Mouse (Mus musculus): ENCODE data around the gene Trim14. TPM values are rescaled to one million over a fixed set of nuclear protein-coding genes. Genes with fewer than 3 reads are reported as not detected.

Trim14 gene
- polyA plus RNA-seq, 1 experiment from 2014 or later, result 1.6 TPM

DNA sequence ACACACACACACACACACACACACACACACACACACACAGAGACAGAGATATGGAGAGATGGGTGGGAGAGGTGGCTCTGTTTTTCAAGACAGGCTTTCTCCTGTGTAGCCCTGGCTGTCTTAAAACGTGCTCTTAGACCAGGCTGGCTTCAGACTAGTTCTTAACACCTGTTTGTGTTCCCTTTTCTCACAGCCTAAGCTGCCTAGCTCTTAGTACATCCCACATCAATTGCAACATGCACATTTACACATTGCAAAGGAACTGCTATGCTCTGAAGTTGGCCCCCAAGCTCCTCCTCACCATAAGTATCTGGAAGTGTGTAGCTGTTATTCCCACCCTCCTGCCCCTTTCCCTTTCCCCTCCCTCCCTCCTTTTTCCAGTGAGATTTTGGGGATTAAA lies 88.5 kb downstream of the Trim14 start:
- Histone ChIP-seq H3K4me1 (ENCODE audit: control insufficient read depth, insufficient read depth, low read length) (peaks cover 2% of the 10 kb centered on the region), H3K9ac (ENCODE audit: low read length) (no peak overlapping the region), H3K4me3 (ENCODE audit: low read depth, low read length) (no peak overlapping the region), H3K36me3 (ENCODE audit: control insufficient read depth, insufficient read depth, low read length) (no peaks in the 10 kb centered on the region), H3K4me2 (ENCODE audit: low read length) (no peak overlapping the region), H3K27ac (ENCODE audit: low read depth, low read length) (no peak overlapping the region), H3K27me3 (replicated peaks; ENCODE audit: control insufficient read depth, insufficient read depth, low read length) (no peaks in the 10 kb centered on the region), H3K9me3 (replicated peaks; ENCODE audit: control insufficient read depth, low read length) (no peaks in the 10 kb centered on the region)
- ATAC-seq, result no peak
- no peak for DNase-seq (ENCODE audit: low spot score)
- whole genome bisulfite sequencing, result 62% methylated on average over 1 of the region's 1 CpGs

- 44% methylated on average over 9 of the region's 9 CpGs for WGBS
- no peaks in the 10 kb centered on the region for H3K27me3 ChIP-seq (replicated peaks; ENCODE audit: control insufficient read depth, insufficient read depth, low read length)
- H3K36me3 ChIP-seq (ENCODE audit: control insufficient read depth, insufficient read depth, low read length), result no peaks in the 10 kb centered on the region
These were observed 90.5 kb downstream of the Trim14 start for GRCm38 (mm10) chr4:46445237-46445945.

More at GRCm38 (mm10) chr4:46445237-46445945, 90.5 kb downstream of the Trim14 start:
- H3K4me3 ChIP-seq (ENCODE audit: low read depth, low read length), result no peak overlapping the region
- no peaks in the 10 kb centered on the region for H3K9me3 ChIP-seq (replicated peaks; ENCODE audit: control insufficient read depth, low read length)
- no peak overlapping the region for H3K4me2 ChIP-seq (ENCODE audit: low read length)
- no peak overlapping the region for H3K27ac ChIP-seq (ENCODE audit: low read depth, low read length)
- H3K4me1 ChIP-seq (ENCODE audit: control insufficient read depth, insufficient read depth, low read length), result no peaks in the 10 kb centered on the region
- DNase-seq (ENCODE audit: low spot score) (no peak), ATAC-seq (no peak)
- no peak overlapping the region for H3K9ac ChIP-seq (ENCODE audit: low read length)

Other genes with a start within 250 kb of the Trim14 start
- gene Foxe1, start 192.5 kb downstream of the Trim14 start, polyA plus RNA-seq (2014; fragmentation: Nextera tagmentation; extraction: Ambion mirVana), result not detected in 2 replicates
- gene Trmo, start 146.7 kb downstream of the Trim14 start, polyA plus RNA-seq (2014; fragmentation: Nextera tagmentation; extraction: Ambion mirVana), result 13.2 and 15.0 TPM in 2 replicates
- 0.27 TPM in 1 of 2 replicates, not detected in the other for gene Hemgn, start 122.6 kb downstream of the Trim14 start, polyA plus RNA-seq (2014; fragmentation: Nextera tagmentation; extraction: Ambion mirVana)
- gene Anp32b, start 85.2 kb downstream of the Trim14 start, polyA plus RNA-seq (2014; fragmentation: Nextera tagmentation; extraction: Ambion mirVana), result 83.5 and 92.4 TPM in 2 replicates
- 77.5 and 81.8 TPM in 2 replicates for gene Nans, start 46.9 kb downstream of the Trim14 start, polyA plus RNA-seq (2014; fragmentation: Nextera tagmentation; extraction: Ambion mirVana)
- 2.2 and 2.9 TPM in 2 replicates for gene Coro2a, start 66.1 kb upstream of the Trim14 start, polyA plus RNA-seq (2014; fragmentation: Nextera tagmentation; extraction: Ambion mirVana)
- gene Tbc1d2, start 114.1 kb upstream of the Trim14 start, polyA plus RNA-seq (2014; fragmentation: Nextera tagmentation; extraction: Ambion mirVana), result 0.47 and 0.62 TPM in 2 replicates